Mouse (Mus musculus): ENCODE data around the gene Cmbl. TPM values are rescaled to one million over a fixed set of nuclear protein-coding genes. Genes with fewer than 3 reads are reported as not detected.
A peak's percentile ranks its signal among the peaks of the same experiment; 100 is the strongest.

Gene Cmbl
- 16.2 and 17.3 TPM in 2 replicates for polyA plus RNA-seq (2015; fragmentation: Nextera tagmentation; extraction: Ambion mirVana)

GRCm38 (mm10) chr15:31565184-31565583, at the start of gene Cmbl:
Gene Cmbl (plus strand): TSS chr15:31565389.
- 58% methylated on average over 5 of the region's 5 CpGs for WGBS
- Histone ChIP-seq H3K4me3 (replicated peaks) (no peak within 1 kb of the TSS), H3K36me3 (no peaks in the 10 kb centered on the region), H3K27me3 (replicated peaks) (no peaks in the 10 kb centered on the region), H3K27ac (no peak within 1 kb of the TSS), H3K4me2 (no peak within 1 kb of the TSS), H3K9me3 (no peaks in the 10 kb centered on the region), H3K9ac (no peak within 1 kb of the TSS), H3K4me1 (peaks cover 20% of the 10 kb centered on the region)
- no peak for ATAC-seq (ENCODE audit: insufficient read depth, low FRiP score, low read depth)

GRCm38 (mm10) chr15:31517186-31517585, 48.0 kb upstream of the Cmbl start:
- 83% methylated on average over 1 of the region's 1 CpGs for WGBS
- no peak for ATAC-seq (ENCODE audit: insufficient read depth, low FRiP score, low read depth)
- H3K9me3 ChIP-seq = no peaks in the 10 kb centered on the region
- no peak overlapping the region for H3K4me3 ChIP-seq (replicated peaks)
- no peaks in the 10 kb centered on the region for H3K27me3 ChIP-seq (replicated peaks)
- H3K36me3 ChIP-seq = no peaks in the 10 kb centered on the region
- no peak overlapping the region for H3K27ac ChIP-seq
- H3K4me1 ChIP-seq = no peaks in the 10 kb centered on the region
- H3K4me2 ChIP-seq = no peak overlapping the region
- H3K9ac ChIP-seq = no peak overlapping the region

- H3K27me3 ChIP-seq (replicated peaks) = no peaks in the 10 kb centered on the region
- H3K27ac ChIP-seq = no peak overlapping the region
- H3K4me2 ChIP-seq = no peak overlapping the region
- ATAC-seq (ENCODE audit: insufficient read depth, low FRiP score, low read depth) = no peak
- H3K9me3 ChIP-seq = no peaks in the 10 kb centered on the region
- H3K4me1 ChIP-seq = no peaks in the 10 kb centered on the region
- WGBS = 68% methylated on average over 2 of the region's 2 CpGs
- no peak overlapping the region for H3K9ac ChIP-seq
- no peaks in the 10 kb centered on the region for H3K36me3 ChIP-seq
- H3K4me3 ChIP-seq (replicated peaks) = no peak overlapping the region
These were observed 46.8 kb upstream of the Cmbl start for GRCm38 (mm10) chr15:31518371-31518770.

- no peak for ATAC-seq (ENCODE audit: insufficient read depth, low FRiP score, low read depth)
- H3K27ac ChIP-seq = no peak overlapping the region
- H3K9me3 ChIP-seq = no peaks in the 10 kb centered on the region
- H3K27me3 ChIP-seq (replicated peaks) = no peaks in the 10 kb centered on the region
- H3K4me1 ChIP-seq = no peaks in the 10 kb centered on the region
- no peak overlapping the region for H3K4me2 ChIP-seq
- no peaks in the 10 kb centered on the region for H3K36me3 ChIP-seq
- WGBS = 78% methylated on average over 5 of the region's 5 CpGs
- H3K9ac ChIP-seq = no peak overlapping the region
- no peak overlapping the region for H3K4me3 ChIP-seq (replicated peaks)
These were observed 46.2 kb upstream of the Cmbl start for GRCm38 (mm10) chr15:31519000-31519399.

GRCm38 (mm10) chr15:31526463-31526862, 38.7 kb upstream of the Cmbl start:
- H3K4me3 ChIP-seq (replicated peaks) = no peak overlapping the region
- H3K9ac ChIP-seq = no peak overlapping the region
- H3K36me3 ChIP-seq = no peaks in the 10 kb centered on the region
- ATAC-seq (ENCODE audit: insufficient read depth, low FRiP score, low read depth) = no peak
- no peaks in the 10 kb centered on the region for H3K9me3 ChIP-seq
- WGBS = 84% methylated on average over 1 of the region's 1 CpGs
- peaks cover 7% of the 10 kb centered on the region; the same call in 1 of the 2 replicates for H3K4me1 ChIP-seq
- no peaks in the 10 kb centered on the region for H3K27me3 ChIP-seq (replicated peaks)
- no peak overlapping the region for H3K27ac ChIP-seq
- no peak overlapping the region for H3K4me2 ChIP-seq

GRCm38 (mm10) chr15:31528477-31528876, 36.7 kb upstream of the Cmbl start:
- Histone ChIP-seq H3K4me1 (peaks cover 7% of the 10 kb centered on the region; the same call in 1 of the 2 replicates), H3K9me3 (no peaks in the 10 kb centered on the region), H3K4me3 (replicated peaks) (no peak overlapping the region), H3K27ac (no peak overlapping the region), H3K36me3 (no peaks in the 10 kb centered on the region), H3K27me3 (replicated peaks) (no peaks in the 10 kb centered on the region), H3K9ac (no peak overlapping the region), H3K4me2 (no peak overlapping the region)
- no peak for ATAC-seq (ENCODE audit: insufficient read depth, low FRiP score, low read depth)
- 82% methylated on average over 4 of the region's 4 CpGs for WGBS

- Histone ChIP-seq H3K4me1 (peaks cover 7% of the 10 kb centered on the region; the same call in 1 of the 2 replicates), H3K4me3 (replicated peaks) (peak overlapping the region; percentile 70), H3K36me3 (no peaks in the 10 kb centered on the region), H3K9me3 (no peaks in the 10 kb centered on the region), H3K27ac (no peak overlapping the region), H3K4me2 (peak overlapping the region; percentile 62), H3K9ac (no peak overlapping the region), H3K27me3 (replicated peaks) (no peaks in the 10 kb centered on the region)
- ATAC-seq (ENCODE audit: insufficient read depth, low FRiP score, low read depth) = no peak
- WGBS = 21% methylated on average over 6 of the region's 6 CpGs
These were observed 36.1 kb upstream of the Cmbl start for GRCm38 (mm10) chr15:31529103-31529502.

- ATAC-seq (ENCODE audit: insufficient read depth, low FRiP score, low read depth) = peak; percentile 35
- no peaks in the 10 kb centered on the region for H3K36me3 ChIP-seq
- H3K4me1 ChIP-seq = peaks cover 5% of the 10 kb centered on the region; the same call in 1 of the 2 replicates
- WGBS = under 1% methylated on average over 48 of the region's 56 CpGs
- H3K27ac ChIP-seq = peak overlapping the region; percentile 96
- H3K4me3 ChIP-seq (replicated peaks) = peak overlapping the region; percentile 70
- H3K9ac ChIP-seq = peak overlapping the region; percentile 81
- H3K4me2 ChIP-seq = peak overlapping the region; percentile 62
- H3K9me3 ChIP-seq = no peaks in the 10 kb centered on the region
- no peaks in the 10 kb centered on the region for H3K27me3 ChIP-seq (replicated peaks)
These were observed 35.2 kb upstream of the Cmbl start for GRCm38 (mm10) chr15:31529811-31530658.

- under 1% methylated on average over 101 of the region's 132 CpGs for WGBS
- Histone ChIP-seq H3K9ac (peak within 1 kb of the TSS; percentile 81), H3K27me3 (replicated peaks) (no peaks in the 10 kb centered on the region), H3K4me2 (peak within 1 kb of the TSS; percentile 69), H3K36me3 (no peaks in the 10 kb centered on the region), H3K4me1 (peaks cover 5% of the 10 kb centered on the region; the same call in 1 of the 2 replicates), H3K27ac (peak within 1 kb of the TSS; percentile 96), H3K4me3 (replicated peaks) (peak within 1 kb of the TSS; percentile 70), H3K9me3 (no peaks in the 10 kb centered on the region)
- peak; percentile 92 for ATAC-seq (ENCODE audit: insufficient read depth, low FRiP score, low read depth)
These were observed 34.3 kb upstream of the Cmbl start, which contains the start of gene March6 for GRCm38 (mm10) chr15:31530659-31531445. Gene March6 (minus strand): TSS chr15:31531053.

GRCm38 (mm10) chr15:31531446-31532330, 33.5 kb upstream of the Cmbl start:
- Histone ChIP-seq H3K9ac (peak overlapping the region; percentile 50), H3K9me3 (no peaks in the 10 kb centered on the region), H3K4me1 (peaks cover 9% of the 10 kb centered on the region; the same call in 1 of the 2 replicates), H3K36me3 (no peaks in the 10 kb centered on the region), H3K4me2 (peak overlapping the region; percentile 69), H3K27me3 (replicated peaks) (no peaks in the 10 kb centered on the region), H3K4me3 (replicated peaks) (peak overlapping the region; percentile 70), H3K27ac (peak overlapping the region; percentile 96)
- 18% methylated on average over 16 of the region's 16 CpGs for WGBS
- ATAC-seq (ENCODE audit: insufficient read depth, low FRiP score, low read depth) = no peak

- H3K9me3 ChIP-seq = no peaks in the 10 kb centered on the region
- no peak overlapping the region for H3K4me3 ChIP-seq (replicated peaks)
- no peaks in the 10 kb centered on the region for H3K27me3 ChIP-seq (replicated peaks)
- no peak for ATAC-seq (ENCODE audit: insufficient read depth, low FRiP score, low read depth)
- no peaks in the 10 kb centered on the region for H3K36me3 ChIP-seq
- 88% methylated on average over 2 of the region's 2 CpGs for WGBS
- peaks cover 9% of the 10 kb centered on the region; the same call in 1 of the 2 replicates for H3K4me1 ChIP-seq
- H3K9ac ChIP-seq = no peak overlapping the region
- H3K4me2 ChIP-seq = no peak overlapping the region
- H3K27ac ChIP-seq = no peak overlapping the region
These were observed 32.7 kb upstream of the Cmbl start for GRCm38 (mm10) chr15:31532331-31533021.

Measured in stomach, embryonic 15.5 days (tissue).